Mouse (Mus musculus) right cerebral cortex, postnatal 25 days (tissue): ENCODE measurements around the gene Rapgefl1.

Source experiments
- DNase-seq: peaks from one replicate; pipeline ENCODE4 v3.0.0; 2022

Rapgefl1 gene

DNA sequence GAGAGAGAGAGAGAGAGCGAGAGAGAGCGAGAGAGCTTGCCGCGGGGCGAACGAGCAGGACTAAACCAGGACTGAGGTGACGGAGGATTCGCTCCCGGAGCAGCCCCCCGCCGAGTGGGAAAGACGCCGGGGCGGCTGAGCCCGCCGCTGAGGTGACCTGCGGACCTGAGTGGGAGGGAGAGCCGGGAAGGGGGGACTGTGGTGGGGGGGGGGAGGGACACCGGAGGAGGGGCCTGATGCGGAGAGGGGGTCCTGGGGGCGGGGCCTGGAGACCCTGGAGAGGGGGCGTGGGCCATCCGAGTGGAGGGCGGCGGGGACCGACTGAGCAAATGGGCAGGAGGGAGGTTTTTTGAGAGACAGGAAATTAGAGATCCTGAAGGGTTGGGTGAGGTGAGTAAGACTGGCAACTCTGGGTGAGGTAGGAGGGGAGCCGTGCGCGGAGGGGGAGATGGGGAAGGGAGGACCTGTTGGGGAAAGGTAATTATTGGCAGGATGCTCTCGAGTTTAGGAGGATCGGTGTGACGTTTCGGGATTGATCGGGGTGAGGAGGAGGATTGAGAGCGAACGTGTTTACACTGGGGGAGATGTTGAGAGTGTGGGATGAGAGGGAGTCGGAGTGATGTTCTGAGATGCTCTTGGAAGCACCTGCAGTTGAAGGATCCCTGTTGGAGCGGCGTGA is 27.3 kb downstream of the Rapgefl1 start:
- peak; percentile 56 for DNase-seq

DNA sequence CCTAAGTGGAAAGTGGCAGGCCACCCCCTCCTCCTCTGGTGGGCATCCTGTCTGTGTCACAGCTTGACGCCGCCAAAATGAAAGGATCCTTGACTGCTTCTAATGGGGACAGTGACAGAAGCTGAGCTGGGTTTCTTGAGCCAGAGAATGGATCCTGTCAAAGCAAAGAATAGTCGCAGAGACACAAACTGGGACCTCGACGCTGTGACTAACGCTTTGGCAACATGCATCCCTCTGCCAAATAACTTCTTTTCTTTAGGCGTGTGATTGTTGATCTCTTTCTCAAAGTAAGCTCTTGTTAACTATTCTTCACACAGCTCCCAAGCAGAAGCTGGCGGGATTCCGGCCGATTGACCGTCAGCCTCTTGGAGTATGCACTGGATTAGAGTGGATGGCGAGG is 30.7 kb downstream of the Rapgefl1 start:
- DNase-seq = no peak

DNA sequence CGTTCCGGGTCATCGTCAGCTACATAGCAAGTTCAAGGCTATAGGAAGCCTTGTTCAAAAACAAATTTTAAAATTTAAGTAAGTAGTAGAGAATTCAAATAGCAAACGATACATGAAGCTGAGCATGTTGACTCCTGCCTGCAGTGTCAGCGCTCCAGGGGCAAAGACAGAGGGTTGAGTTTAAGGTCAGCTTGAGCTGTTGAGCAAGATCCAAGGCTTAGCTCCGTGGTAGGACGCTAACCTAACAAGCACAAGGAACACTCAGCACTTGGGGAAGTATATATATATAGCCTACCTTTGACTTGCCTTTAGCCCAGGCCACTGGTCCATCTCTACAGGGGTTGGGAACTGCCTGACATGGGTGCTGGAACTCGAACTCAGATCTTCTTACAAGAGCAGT is 33.3 kb downstream of the Rapgefl1 start:
- DNase-seq = no peak

DNA sequence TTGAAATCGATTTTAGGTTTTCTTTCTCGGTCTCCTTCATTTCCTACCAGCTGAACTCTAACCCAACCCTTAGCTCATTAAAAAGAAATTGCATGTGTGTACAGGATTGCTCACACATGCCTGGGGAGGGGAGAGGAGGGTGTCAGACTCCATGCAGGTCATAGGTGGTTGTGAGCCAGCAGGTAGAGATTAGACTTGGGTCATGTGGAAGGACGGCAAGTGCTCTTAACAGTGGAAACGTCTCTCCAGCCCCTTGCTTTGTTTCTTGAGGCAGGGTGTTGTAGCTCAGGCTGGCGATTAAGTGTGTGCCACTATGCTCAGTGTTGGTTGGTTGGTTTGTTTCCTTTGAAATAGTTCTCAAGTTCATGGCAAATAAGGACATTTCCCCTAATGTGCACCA is 34.2 kb downstream of the Rapgefl1 start:
- DNase-seq = no peak

DNA sequence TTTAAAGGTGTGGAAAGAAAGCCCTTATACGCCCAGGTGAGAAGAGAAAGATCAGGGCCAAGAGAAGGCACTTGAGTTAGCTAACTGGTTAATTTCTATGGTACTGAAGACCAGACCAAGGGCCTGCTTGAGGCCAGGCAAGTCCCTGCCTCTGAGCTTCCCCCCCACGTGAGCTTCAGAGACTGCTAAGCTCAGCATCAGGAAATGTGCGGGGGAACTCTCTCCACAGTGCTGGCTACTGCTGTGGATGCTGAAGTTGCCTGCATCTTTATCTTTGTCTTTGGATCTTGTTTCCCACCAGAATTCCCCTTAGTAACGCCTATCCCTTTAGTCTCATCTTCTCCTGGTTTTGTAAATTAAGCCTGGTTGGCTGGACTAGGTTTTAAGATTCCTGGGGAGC is 34.8 kb downstream of the Rapgefl1 start:
- DNase-seq = no peak

DNA sequence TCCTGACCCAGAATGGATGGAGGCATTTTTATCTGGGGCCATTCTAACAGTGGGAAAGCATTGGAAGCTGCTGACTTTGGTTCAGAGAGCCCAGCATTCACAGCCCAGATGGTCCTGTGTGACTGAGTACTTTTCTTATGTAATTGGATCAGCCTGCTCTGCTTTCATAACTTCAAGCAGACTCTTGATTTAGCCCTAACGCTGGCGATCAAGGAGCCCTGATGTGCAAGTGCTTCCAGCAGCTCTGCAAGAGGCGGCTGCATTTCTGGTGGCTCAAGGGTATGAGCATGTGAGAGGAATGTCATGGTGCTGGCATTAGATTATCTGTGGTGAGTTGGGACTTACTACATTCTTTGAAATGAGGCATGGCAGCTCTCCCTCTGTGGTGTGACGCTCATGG is 35.5 kb downstream of the Rapgefl1 start:
- peak; percentile 69 for DNase-seq

DNA sequence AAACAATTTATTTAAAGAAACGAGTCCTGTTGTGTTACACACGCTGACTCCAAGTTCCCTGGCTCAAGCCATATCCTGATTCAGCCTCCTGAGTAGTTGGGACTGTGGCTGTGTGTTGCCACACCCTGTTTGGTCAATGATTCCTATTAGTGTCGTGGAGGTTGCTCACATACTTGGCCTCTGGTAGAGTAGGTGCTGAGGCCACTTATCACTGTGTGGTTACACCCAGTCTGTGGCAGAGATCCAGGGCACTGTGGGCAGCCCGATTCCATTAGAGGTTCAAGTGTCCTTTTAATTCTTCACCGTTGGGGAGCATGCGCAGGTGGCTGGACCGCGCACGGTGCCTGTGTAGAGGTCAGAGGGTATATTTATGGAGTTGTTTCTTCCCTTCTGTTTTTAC is 37.3 kb downstream of the Rapgefl1 start:
- DNase-seq = no peak

DNA sequence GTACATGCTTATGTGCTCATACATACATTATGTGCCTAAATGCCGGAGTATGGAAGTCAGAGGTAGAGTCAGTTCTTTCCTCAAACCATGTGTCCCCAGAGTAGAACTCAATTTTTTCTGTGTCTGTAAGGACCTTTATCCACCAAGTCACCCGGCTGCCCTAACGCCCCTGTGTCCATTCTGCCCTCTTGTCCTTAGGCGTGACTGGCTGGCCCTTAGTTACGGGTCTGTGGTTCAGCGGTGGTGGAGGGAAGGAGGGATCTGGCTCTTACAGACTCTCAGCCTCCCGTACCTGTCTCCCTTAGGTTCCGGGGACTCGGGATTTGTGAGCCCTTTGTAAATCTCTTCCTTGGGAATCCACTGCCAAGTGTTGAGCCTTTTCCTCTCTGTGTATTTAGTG is 40.4 kb downstream of the Rapgefl1 start:
- DNase-seq = no peak

DNA sequence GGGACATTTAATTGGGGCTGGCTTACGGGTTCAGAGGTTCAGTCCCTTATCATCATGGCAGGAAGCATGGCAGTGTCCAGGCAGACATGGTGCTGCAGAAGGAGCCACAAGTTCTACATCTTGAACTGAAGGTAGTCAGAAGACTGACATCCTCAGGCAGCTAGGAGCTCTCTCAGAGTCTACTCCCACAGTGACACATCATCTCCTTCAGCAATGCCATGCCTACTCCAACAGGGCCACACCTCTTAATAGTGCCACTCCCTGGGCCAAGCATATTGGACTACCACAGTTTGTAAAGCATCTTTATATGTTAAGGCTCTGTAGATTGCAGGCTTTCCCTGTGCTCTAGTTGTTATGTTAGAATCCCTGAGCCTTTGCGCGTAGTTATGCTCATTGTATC is 51.1 kb downstream of the Rapgefl1 start:
- no peak for DNase-seq

DNA sequence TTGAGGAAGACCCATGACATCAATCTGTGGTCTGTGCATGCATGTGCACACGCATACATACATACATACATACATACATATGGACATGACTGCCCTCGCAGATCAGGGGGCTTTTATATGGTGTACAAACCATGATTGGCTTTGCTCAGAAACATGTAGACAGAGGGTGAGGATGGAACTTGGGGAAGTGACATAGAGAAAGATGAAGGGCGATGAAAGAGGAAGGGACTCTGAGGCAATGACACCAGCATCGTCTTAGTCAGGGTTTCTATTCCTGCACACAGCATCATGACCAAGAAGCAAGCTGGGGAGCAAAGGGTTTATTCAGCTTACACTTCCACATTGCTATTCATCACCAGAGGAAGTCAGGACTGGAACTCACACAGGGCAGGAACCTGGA is 52.5 kb downstream of the Rapgefl1 start:
- no peak for DNase-seq

DNA sequence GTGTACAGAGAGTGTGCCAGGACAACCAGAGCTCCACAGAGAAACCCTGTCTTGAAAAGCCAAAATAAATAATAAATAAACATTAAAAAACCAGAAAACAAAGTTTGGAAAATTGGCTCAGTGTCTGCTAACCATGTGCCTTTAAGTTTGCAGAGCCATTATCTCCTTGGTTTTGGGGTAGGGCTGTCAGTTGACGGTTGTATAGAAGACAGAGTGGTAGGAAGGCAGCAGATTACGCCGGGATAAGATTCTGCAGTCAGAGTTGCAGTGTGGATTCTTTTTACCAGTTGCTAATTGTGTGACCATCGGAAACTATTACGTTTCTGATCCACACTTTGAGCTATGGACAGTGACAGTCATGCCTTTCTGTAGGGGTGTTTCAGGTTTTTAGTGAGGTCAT is 53.4 kb downstream of the Rapgefl1 start:
- no peak for DNase-seq

DNA sequence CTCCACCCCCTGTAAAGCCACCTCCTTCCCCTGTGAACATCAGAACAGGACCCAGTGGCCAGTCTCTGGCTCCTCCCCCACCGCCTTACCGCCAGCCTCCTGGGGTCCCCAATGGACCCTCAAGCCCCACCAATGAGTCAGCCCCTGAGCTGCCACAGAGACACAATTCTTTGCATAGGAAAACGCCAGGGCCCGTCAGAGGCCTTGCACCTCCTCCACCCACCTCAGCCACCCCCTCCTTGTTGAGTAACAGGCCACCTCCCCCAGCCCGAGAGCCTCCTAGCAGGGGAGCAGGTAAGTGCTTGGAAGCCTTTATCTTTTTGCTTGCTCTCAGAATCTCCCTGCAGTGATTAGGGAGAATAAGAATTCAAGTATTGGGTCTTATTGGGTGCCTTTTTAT is 55.8 kb downstream of the Rapgefl1 start:
- no peak for DNase-seq

DNA sequence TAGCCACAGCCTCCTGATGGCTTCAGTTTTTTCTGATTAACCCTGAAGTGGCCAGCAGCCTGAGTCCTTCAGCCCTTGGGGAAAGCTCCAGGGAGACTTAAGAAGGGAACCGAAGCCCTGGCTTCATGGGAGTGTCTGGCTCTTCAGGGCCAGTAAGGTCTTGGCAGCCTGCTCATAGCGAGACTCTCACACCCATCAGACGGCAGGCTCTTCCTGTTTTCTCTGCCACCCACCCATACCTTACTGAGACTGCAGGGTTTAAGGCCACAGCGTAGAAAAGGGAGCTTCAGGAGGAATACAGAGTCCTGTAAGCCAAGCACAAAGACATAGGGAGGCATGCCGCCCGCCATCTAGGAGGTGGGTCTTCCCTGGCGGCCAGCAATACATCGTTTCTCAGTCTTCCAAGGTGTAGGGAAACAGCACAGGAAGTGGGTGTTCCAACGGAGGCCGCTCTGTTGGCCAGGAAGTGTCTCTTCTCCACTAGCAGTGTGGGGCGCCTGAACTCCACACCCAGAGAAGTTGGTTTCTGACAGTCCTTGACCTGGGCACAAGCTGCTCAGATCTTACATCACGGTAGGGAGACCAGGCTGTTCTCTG is 64.0 kb downstream of the Rapgefl1 start:
- no peak for DNase-seq

DNA sequence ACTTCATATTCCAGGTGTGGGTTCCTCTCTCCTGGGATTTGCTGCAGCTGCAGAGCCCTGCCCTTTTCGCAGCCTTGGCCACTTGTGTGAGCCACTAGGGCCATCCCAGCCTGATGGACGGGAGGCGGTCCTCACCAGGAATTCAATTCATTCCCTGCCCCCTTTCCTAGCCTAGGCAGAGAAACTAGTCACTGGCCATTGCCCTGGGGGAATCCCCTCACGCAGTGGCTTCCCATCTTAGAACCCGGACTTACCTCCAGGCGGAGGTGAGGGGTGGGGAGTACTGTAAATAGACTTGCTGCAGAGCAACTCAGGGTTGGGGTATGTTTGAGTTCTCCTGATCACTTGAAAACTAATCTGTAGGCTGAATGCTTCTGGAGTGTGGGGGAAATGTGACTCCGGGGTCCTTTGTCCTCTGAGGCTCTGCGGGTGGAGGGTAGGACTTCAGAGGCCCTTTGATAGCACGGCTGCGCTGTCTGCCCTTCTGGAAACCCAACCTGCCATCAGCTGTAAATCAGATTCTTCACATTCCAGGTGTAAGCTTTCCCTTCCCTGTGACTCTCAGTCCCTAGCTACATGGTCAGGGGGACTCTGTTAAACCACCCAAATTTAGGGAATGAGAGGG is 66.1 kb downstream of the Rapgefl1 start:
- no peak for DNase-seq
